Mouse (Mus musculus): ENCODE results near the gene 5430402E10Rik. TPM values are rescaled to one million over a fixed set of nuclear protein-coding genes. Genes with fewer than 3 reads are reported as not detected.
"Not testable (repeated sequence)": the region's sequence is repeated elsewhere in the genome, so short reads cannot be mapped to it uniquely, and the experiment has no call there.

Gene 5430402E10Rik
- not detected in 2 replicates for polyA plus RNA-seq (2015; fragmentation: Nextera tagmentation; extraction: Ambion mirVana)

DNA sequence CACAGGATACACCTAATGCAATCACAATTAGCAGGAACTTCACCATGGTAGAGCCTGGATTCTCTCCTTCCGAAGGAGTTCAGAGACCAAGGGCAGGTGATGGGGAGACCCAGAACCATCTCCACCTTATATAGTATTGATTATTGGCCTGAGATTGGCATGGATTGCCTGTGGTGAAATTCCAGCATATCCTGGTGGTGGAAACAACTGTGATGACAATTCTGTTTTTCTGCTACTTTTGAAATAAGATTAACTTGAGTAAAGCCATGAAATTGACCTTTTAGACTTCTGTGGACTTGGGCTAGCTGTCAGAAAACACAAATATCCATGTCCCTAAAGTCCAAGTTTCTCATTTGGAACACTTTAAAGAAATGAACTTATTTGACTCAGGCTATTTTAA is at the start of gene 5430402E10Rik:
5430402E10Rik (minus strand) TSS at position 101 of the 400 bp plus-strand sequence.
- H3K9me3 ChIP-seq; H3K4me3 ChIP-seq; H3K27ac ChIP-seq (replicated peaks); H3K36me3 ChIP-seq; H3K4me2 ChIP-seq (replicated peaks); H3K27me3 ChIP-seq; ATAC-seq (replicated peaks); H3K9ac ChIP-seq (replicated peaks); H3K4me1 ChIP-seq: not testable (repeated sequence)
- WGBS = 82% methylated on average over 1 of the region's 1 CpGs

GRCm38 (mm10) chrX:77880033-77880432 is 44.8 kb downstream of the 5430402E10Rik start:
- not testable (repeated sequence) for H3K4me1 ChIP-seq; H3K27ac ChIP-seq (replicated peaks); H3K36me3 ChIP-seq; ATAC-seq (replicated peaks); H3K9ac ChIP-seq (replicated peaks); H3K27me3 ChIP-seq; H3K4me2 ChIP-seq (replicated peaks); H3K9me3 ChIP-seq; H3K4me3 ChIP-seq
- 58% methylated on average over 2 of the region's 4 CpGs for WGBS

Other genes with a start within 250 kb of the 5430402E10Rik start
- gene Prkx, start 128.8 kb downstream of the 5430402E10Rik start, polyA plus RNA-seq (2015; fragmentation: Nextera tagmentation; extraction: Ambion mirVana) = 36.0 and 36.2 TPM in 2 replicates
- not detected in 2 replicates for gene Pbsn, start 71.4 kb downstream of the 5430402E10Rik start, polyA plus RNA-seq (2015; fragmentation: Nextera tagmentation; extraction: Ambion mirVana)
- gene Gm14744, start 60.3 kb downstream of the 5430402E10Rik start, polyA plus RNA-seq (2015; fragmentation: Nextera tagmentation; extraction: Ambion mirVana) = not detected in 2 replicates
- gene Obp1a, start 166.3 kb upstream of the 5430402E10Rik start, polyA plus RNA-seq (2015; fragmentation: Nextera tagmentation; extraction: Ambion mirVana) = not detected in 2 replicates
- not detected in 2 replicates for gene Gm5938, start 200.4 kb upstream of the 5430402E10Rik start, polyA plus RNA-seq (2015; fragmentation: Nextera tagmentation; extraction: Ambion mirVana)

Data from forebrain, embryonic 15.5 days (tissue).